9 mouse cellular contexts compared by ENCODE assay signal in genomic region chr14:30943860-30944674, GRCm38 (mm10). TPM values are rescaled to one million over a fixed set of nuclear protein-coding genes. Genes with fewer than 3 reads are reported as not detected.
DNase-seq lines count a peak whose midpoint lies in the region.
"Had no signal": no experiment of that assay in that cellular context is flagged by ENCODE, and none has a peak within 500 bp of the region (broad histone marks: within the 10 kb centered on the region; RNA-seq: fewer than 3 reads in every experiment).

No protein-coding gene starts in this region.

- H3K27me3 ChIP-seq in heart, embryonic 10.5 days (ENCODE audit: insufficient read depth, poor library complexity, severe bottlenecking) = peaks cover 4% of the 10 kb centered on the region; the same call in 1 of the 2 replicates
- H3K27me3 ChIP-seq: limb, embryonic 15.5 days had no signal

- 58% methylated on average over 11 of the region's 11 CpGs for WGBS in heart, embryonic 10.5 days

- H3K4me3 ChIP-seq in heart, embryonic 10.5 days = no peak overlapping the region
- H3K4me3 ChIP-seq: limb, embryonic 15.5 days had no signal

- no peak overlapping the region for H3K27ac ChIP-seq in heart, embryonic 10.5 days
- H3K27ac ChIP-seq: limb, embryonic 15.5 days had no signal

- H3K4me1 ChIP-seq in heart, embryonic 10.5 days = no peaks in the 10 kb centered on the region
- H3K4me1 ChIP-seq: limb, embryonic 15.5 days had no signal

- peak; percentile 31 to 44 for DNase-seq in cerebellum, adult 18-20 months
- DNase-seq in cerebellum, adult 11-12 months = no peak
- DNase-seq in MN1 (ENCODE audit: low spot score) = peak; percentile 30
- peak; percentile 24 to 41 for DNase-seq in cerebellum, postnatal 36 days
- peak; percentile 77 for DNase-seq in heart, embryonic 10.5 days (ENCODE audit: low spot score)
- peak; percentile 81 to 83 for DNase-seq in layer of hippocampus, postnatal 10 days (ENCODE audit: low spot score in 2 of 2)
- peak; percentile 92 for DNase-seq in lung, postnatal 10 days
- DNase-seq in right cerebral cortex, postnatal 4 days = peak; percentile 76

- H3K9me3 ChIP-seq in heart, embryonic 10.5 days = no peaks in the 10 kb centered on the region
- H3K9me3 ChIP-seq: limb, embryonic 15.5 days had no signal

- no peaks in the 10 kb centered on the region for H3K36me3 ChIP-seq in heart, embryonic 10.5 days
- H3K36me3 ChIP-seq: limb, embryonic 15.5 days had no signal

RNA-seq across cellular contexts. Expression of gene Itih1, which starts 1.0 kb away (rescaled TPM):
- 0.16 and 2.1 TPM in 2 replicates for polyA plus RNA-seq in heart, embryonic 10.5 days (2016; fragmentation: Nextera tagmentation; extraction: Ambion mirVana)
- not detected for total RNA-seq in layer of hippocampus, postnatal 10 days (2021)

RNA-seq across cellular contexts. Expression of gene Nek4, which starts 7.1 kb away (rescaled TPM):
- 7.3 and 13.4 TPM in 2 replicates for polyA plus RNA-seq in heart, embryonic 10.5 days (2016; fragmentation: Nextera tagmentation; extraction: Ambion mirVana)
- total RNA-seq in layer of hippocampus, postnatal 10 days (2021) = 10 to 100 TPM; 14.8 to 15.1 TPM

RNA-seq across cellular contexts. Expression of gene Itih3, which starts 20.5 kb away (rescaled TPM):
- 0.64 and 5.0 TPM in 2 replicates for polyA plus RNA-seq in heart, embryonic 10.5 days (2016; fragmentation: Nextera tagmentation; extraction: Ambion mirVana)
- 1 to 10 TPM; 8.8 to 8.9 TPM for total RNA-seq in layer of hippocampus, postnatal 10 days (2021)

RNA-seq across cellular contexts. Expression of gene Glt8d1, which starts 57.1 kb away (rescaled TPM):
- polyA plus RNA-seq in heart, embryonic 10.5 days (2016; fragmentation: Nextera tagmentation; extraction: Ambion mirVana) = 41.2 and 46.7 TPM in 2 replicates
- 10 to 100 TPM; 33.8 to 37.7 TPM for total RNA-seq in layer of hippocampus, postnatal 10 days (2021)

RNA-seq across cellular contexts. Expression of gene Spcs1, which starts 57.4 kb away (rescaled TPM):
- polyA plus RNA-seq in heart, embryonic 10.5 days (2016; fragmentation: Nextera tagmentation; extraction: Ambion mirVana) = 290 and 338 TPM in 2 replicates
- total RNA-seq in layer of hippocampus, postnatal 10 days (2021) = 100 to 1,000 TPM; 177 to 186 TPM
